Comparison of ENCODE assay signal across 14 mouse cellular contexts in genomic region chr11:96928691-96929090, GRCm38 (mm10). TPM values are rescaled to one million over a fixed set of nuclear protein-coding genes. Genes with fewer than 3 reads are reported as not detected.
DNase-seq lines count a peak whose midpoint lies in the region; ATAC-seq lines count a peak whose summit lies in the region.
"Had no signal": no experiment of that assay in that cellular context is flagged by ENCODE, and none has a peak within 500 bp of the region (broad histone marks: within the 10 kb centered on the region; RNA-seq: fewer than 3 reads in every experiment).

No protein-coding gene starts in this region.

- peak; percentile 6 for DNase-seq in hindbrain, embryonic 11.5 days (ENCODE audit: low spot score)
- DNase-seq in embryonic facial prominence, embryonic 11.5 days (ENCODE audit: low spot score), result peak; percentile 36
- DNase-seq in spleen, postnatal 36 days (ENCODE audit: low spot score in 2 of 2), result no peak
- DNase-seq in adrenal gland, adult 2 months, result no peak
- DNase-seq: cerebellum, adult 11 months; thymus, postnatal 36 days had no signal

- H3K27me3 ChIP-seq in hindbrain, embryonic 11.5 days (ENCODE audit: control insufficient read depth, insufficient read depth, low read length), result peaks cover 9% of the 10 kb centered on the region; the same call in 1 of the 2 replicates
- H3K27me3 ChIP-seq in hindbrain, embryonic 13.5 days, result peaks cover 32% of the 10 kb centered on the region
- no peaks in the 10 kb centered on the region; the same call in 1 of the 2 replicates for H3K27me3 ChIP-seq in embryonic facial prominence, embryonic 11.5 days (ENCODE audit: control insufficient read depth, insufficient read depth, low read length)
- no peaks in the 10 kb centered on the region for H3K27me3 ChIP-seq in kidney, embryonic 16.5 days (ENCODE audit: insufficient read depth, low read length)
- H3K27me3 ChIP-seq in lung, embryonic 16.5 days (ENCODE audit: control insufficient read depth, insufficient read depth, low read depth, low read length), result peaks cover 2% of the 10 kb centered on the region; the same call in 1 of the 2 replicates
- peaks cover 11% of the 10 kb centered on the region for H3K27me3 ChIP-seq in forebrain, embryonic 16.5 days (replicated peaks; ENCODE audit: control insufficient read depth, insufficient read depth, low read length)

- no peak overlapping the region for H3K27ac ChIP-seq in hindbrain, embryonic 11.5 days (ENCODE audit: low read depth, low read length)
- no peak overlapping the region for H3K27ac ChIP-seq in hindbrain, embryonic 13.5 days
- no peak overlapping the region for H3K27ac ChIP-seq in embryonic facial prominence, embryonic 11.5 days (replicated peaks; ENCODE audit: low read depth, low read length)
- peak overlapping the region; percentile 99 for H3K27ac ChIP-seq in kidney, embryonic 16.5 days (ENCODE audit: low read length)
- peak overlapping the region; percentile 98 for H3K27ac ChIP-seq in lung, embryonic 16.5 days (ENCODE audit: low read length)
- H3K27ac ChIP-seq in forebrain, embryonic 16.5 days (ENCODE audit: low read length), result no peak overlapping the region
- H3K27ac ChIP-seq: heart, embryonic 15.5 days had no signal

- no peaks in the 10 kb centered on the region for H3K4me1 ChIP-seq in hindbrain, embryonic 11.5 days (replicated peaks; ENCODE audit: control insufficient read depth, insufficient read depth, low read length)
- 0 out of 2 replicates have a peak, but pooled peaks cover 5% of the 10 kb centered on the region for H3K4me1 ChIP-seq in hindbrain, embryonic 13.5 days (replicated peaks)
- H3K4me1 ChIP-seq in embryonic facial prominence, embryonic 11.5 days (ENCODE audit: control insufficient read depth, insufficient read depth, low read length), result no peaks in the 10 kb centered on the region
- peaks cover 17% of the 10 kb centered on the region for H3K4me1 ChIP-seq in kidney, embryonic 16.5 days (ENCODE audit: insufficient read depth, low read length)
- peaks cover 8% of the 10 kb centered on the region; the same call in 1 of the 2 replicates for H3K4me1 ChIP-seq in lung, embryonic 16.5 days (replicated peaks; ENCODE audit: control insufficient read depth, insufficient read depth, low read length)
- H3K4me1 ChIP-seq in forebrain, embryonic 16.5 days (replicated peaks; ENCODE audit: control insufficient read depth, insufficient read depth, low read length), result no peaks in the 10 kb centered on the region

- WGBS in hindbrain, embryonic 11.5 days, result 6% methylated on average over 5 of the region's 5 CpGs
- WGBS in hindbrain, embryonic 13.5 days, result 8% methylated on average over 5 of the region's 5 CpGs
- 3% methylated on average over 5 of the region's 5 CpGs for WGBS in embryonic facial prominence, embryonic 11.5 days
- WGBS in kidney, embryonic 16.5 days, result 1% methylated on average over 5 of the region's 5 CpGs
- 3% methylated on average over 5 of the region's 5 CpGs for WGBS in lung, embryonic 16.5 days
- WGBS in forebrain, embryonic 16.5 days, result 9% methylated on average over 5 of the region's 5 CpGs

- ATAC-seq in hindbrain, embryonic 11.5 days (ENCODE audit: low FRiP score), result no peak
- ATAC-seq in hindbrain, embryonic 13.5 days (ENCODE audit: low FRiP score), result no peak
- no peak for ATAC-seq in embryonic facial prominence, embryonic 11.5 days (replicated peaks; ENCODE audit: insufficient number of reproducible peaks, low FRiP score, low TSS enrichment, low read depth)
- ATAC-seq in kidney, embryonic 16.5 days (ENCODE audit: low FRiP score, low TSS enrichment), result peak; percentile 78
- ATAC-seq in lung, embryonic 16.5 days (ENCODE audit: low read depth), result peak; percentile 58
- ATAC-seq in forebrain, embryonic 16.5 days, result no peak
- ATAC-seq: inflammation-experienced regulatory T-cells, adult 6 months had no signal

- H3K36me3 ChIP-seq in hindbrain, embryonic 11.5 days (ENCODE audit: control insufficient read depth, insufficient read depth, low read length), result no peaks in the 10 kb centered on the region
- H3K36me3 ChIP-seq in hindbrain, embryonic 13.5 days, result no peaks in the 10 kb centered on the region
- H3K36me3 ChIP-seq in embryonic facial prominence, embryonic 11.5 days (replicated peaks; ENCODE audit: control insufficient read depth, insufficient read depth, low read depth, low read length), result no peaks in the 10 kb centered on the region
- no peaks in the 10 kb centered on the region for H3K36me3 ChIP-seq in kidney, embryonic 16.5 days (ENCODE audit: insufficient read depth, low read length)
- H3K36me3 ChIP-seq in lung, embryonic 16.5 days (ENCODE audit: control insufficient read depth, insufficient read depth, low read length), result no peaks in the 10 kb centered on the region
- H3K36me3 ChIP-seq in forebrain, embryonic 16.5 days (ENCODE audit: control insufficient read depth, insufficient read depth), result no peaks in the 10 kb centered on the region
- H3K36me3 ChIP-seq: heart, embryonic 15.5 days had no signal

- no peak overlapping the region for H3K9ac ChIP-seq in hindbrain, embryonic 11.5 days (ENCODE audit: low read depth, low read length)
- no peak overlapping the region for H3K9ac ChIP-seq in hindbrain, embryonic 13.5 days
- no peak overlapping the region for H3K9ac ChIP-seq in embryonic facial prominence, embryonic 11.5 days (replicated peaks; ENCODE audit: low read length)
- H3K9ac ChIP-seq in kidney, embryonic 16.5 days (replicated peaks; ENCODE audit: low read length), result peak overlapping the region; percentile 45
- H3K9ac ChIP-seq in lung, embryonic 16.5 days (ENCODE audit: low read length), result no peak overlapping the region
- no peak overlapping the region for H3K9ac ChIP-seq in forebrain, embryonic 16.5 days (replicated peaks; ENCODE audit: low read depth, low read length)
- H3K9ac ChIP-seq: heart, embryonic 15.5 days had no signal

- H3K9me3 ChIP-seq in hindbrain, embryonic 11.5 days (ENCODE audit: control insufficient read depth, low read length), result no peaks in the 10 kb centered on the region
- H3K9me3 ChIP-seq in hindbrain, embryonic 13.5 days, result no peaks in the 10 kb centered on the region
- H3K9me3 ChIP-seq in embryonic facial prominence, embryonic 11.5 days (replicated peaks; ENCODE audit: control insufficient read depth, low read length), result no peaks in the 10 kb centered on the region
- no peaks in the 10 kb centered on the region for H3K9me3 ChIP-seq in kidney, embryonic 16.5 days (ENCODE audit: low read length)
- H3K9me3 ChIP-seq in lung, embryonic 16.5 days (ENCODE audit: control insufficient read depth, low read length), result no peaks in the 10 kb centered on the region
- H3K9me3 ChIP-seq in forebrain, embryonic 16.5 days (ENCODE audit: control insufficient read depth, low read length), result no peaks in the 10 kb centered on the region
- H3K9me3 ChIP-seq: heart, embryonic 15.5 days had no signal

- H3K4me2 ChIP-seq in hindbrain, embryonic 11.5 days (replicated peaks; ENCODE audit: low read depth, low read length), result no peak overlapping the region
- no peak overlapping the region for H3K4me2 ChIP-seq in hindbrain, embryonic 13.5 days
- no peak overlapping the region for H3K4me2 ChIP-seq in embryonic facial prominence, embryonic 11.5 days (ENCODE audit: low read depth, low read length)
- peak overlapping the region; percentile 52 for H3K4me2 ChIP-seq in kidney, embryonic 16.5 days (replicated peaks; ENCODE audit: low read depth, low read length)
- peak overlapping the region; percentile 39 for H3K4me2 ChIP-seq in lung, embryonic 16.5 days (ENCODE audit: low read depth, low read length)
- H3K4me2 ChIP-seq in forebrain, embryonic 16.5 days (ENCODE audit: low read length), result no peak overlapping the region
- H3K4me2 ChIP-seq: heart, embryonic 15.5 days had no signal

- no peak overlapping the region for H3K4me3 ChIP-seq in hindbrain, embryonic 11.5 days (ENCODE audit: low read depth, low read length)
- H3K4me3 ChIP-seq in hindbrain, embryonic 13.5 days, result no peak overlapping the region
- H3K4me3 ChIP-seq in embryonic facial prominence, embryonic 11.5 days (ENCODE audit: low read depth, low read length), result no peak overlapping the region
- H3K4me3 ChIP-seq in kidney, embryonic 16.5 days (ENCODE audit: low read length), result peak overlapping the region; percentile 50
- peak overlapping the region; percentile 53 for H3K4me3 ChIP-seq in lung, embryonic 16.5 days (ENCODE audit: low read length)
- H3K4me3 ChIP-seq in forebrain, embryonic 16.5 days (replicated peaks; ENCODE audit: low read length), result no peak overlapping the region

RNA-seq across cellular contexts. Expression of gene Prr15l, which starts 0.8 kb away (rescaled TPM):
- polyA plus RNA-seq in hindbrain, embryonic 11.5 days (2014; fragmentation: Nextera tagmentation; extraction: Ambion mirVana), result 0.82 and 1.1 TPM in 2 replicates
- 0.29 and 0.43 TPM in 2 replicates for polyA plus RNA-seq in hindbrain, embryonic 13.5 days (2015; fragmentation: Nextera tagmentation; extraction: Ambion mirVana)
- polyA plus RNA-seq in embryonic facial prominence, embryonic 11.5 days (2014; fragmentation: Nextera tagmentation; extraction: Ambion mirVana), result 1.7 and 2.8 TPM in 2 replicates
- polyA plus RNA-seq in kidney, embryonic 16.5 days (2015; fragmentation: Nextera tagmentation; extraction: Ambion mirVana), result 52.5 and 55.8 TPM in 2 replicates
- polyA plus RNA-seq in lung, embryonic 16.5 days (2015; fragmentation: Nextera tagmentation; extraction: Ambion mirVana), result 50.5 and 60.2 TPM in 2 replicates
- under 1 TPM; 0.52 to 0.66 TPM for total RNA-seq in adrenal gland, adult 2 months (2021)
- not detected in 2 replicates for polyA plus RNA-seq in adrenal gland, adult 2 months (2012; rRNA removed)
- 0.19 and 0.27 TPM in 2 replicates for polyA plus RNA-seq in forebrain, embryonic 16.5 days (2015; fragmentation: Nextera tagmentation; extraction: Ambion mirVana)
- total RNA-seq: gastrocnemius, adult 18-20 months; left cerebral cortex, postnatal 10 days had no signal

RNA-seq across cellular contexts. Expression of gene Cdk5rap3, which starts 12.4 kb away (rescaled TPM):
- 95.5 and 98.2 TPM in 2 replicates for polyA plus RNA-seq in hindbrain, embryonic 11.5 days (2014; fragmentation: Nextera tagmentation; extraction: Ambion mirVana)
- 92.9 and 100 TPM in 2 replicates for polyA plus RNA-seq in hindbrain, embryonic 13.5 days (2015; fragmentation: Nextera tagmentation; extraction: Ambion mirVana)
- polyA plus RNA-seq in embryonic facial prominence, embryonic 11.5 days (2014; fragmentation: Nextera tagmentation; extraction: Ambion mirVana), result 76.0 and 76.2 TPM in 2 replicates
- 83.7 and 88.3 TPM in 2 replicates for polyA plus RNA-seq in kidney, embryonic 16.5 days (2015; fragmentation: Nextera tagmentation; extraction: Ambion mirVana)
- 67.5 and 70.6 TPM in 2 replicates for polyA plus RNA-seq in lung, embryonic 16.5 days (2015; fragmentation: Nextera tagmentation; extraction: Ambion mirVana)
- total RNA-seq in adrenal gland, adult 2 months (2021), result 10 to 100 TPM; 39.8 to 52.9 TPM
- polyA plus RNA-seq in adrenal gland, adult 2 months (2012; rRNA removed), result 32.8 and 35.4 TPM in 2 replicates
- polyA plus RNA-seq in forebrain, embryonic 16.5 days (2015; fragmentation: Nextera tagmentation; extraction: Ambion mirVana), result 103 and 106 TPM in 2 replicates

RNA-seq across cellular contexts. Expression of gene Pnpo, which starts 15.1 kb away (rescaled TPM):
- 26.0 and 29.5 TPM in 2 replicates for polyA plus RNA-seq in hindbrain, embryonic 11.5 days (2014; fragmentation: Nextera tagmentation; extraction: Ambion mirVana)
- polyA plus RNA-seq in hindbrain, embryonic 13.5 days (2015; fragmentation: Nextera tagmentation; extraction: Ambion mirVana), result 20.5 and 22.6 TPM in 2 replicates
- polyA plus RNA-seq in embryonic facial prominence, embryonic 11.5 days (2014; fragmentation: Nextera tagmentation; extraction: Ambion mirVana), result 26.7 and 29.0 TPM in 2 replicates
- 38.0 TPM in 2 replicates for polyA plus RNA-seq in kidney, embryonic 16.5 days (2015; fragmentation: Nextera tagmentation; extraction: Ambion mirVana)
- 28.1 and 35.4 TPM in 2 replicates for polyA plus RNA-seq in lung, embryonic 16.5 days (2015; fragmentation: Nextera tagmentation; extraction: Ambion mirVana)
- total RNA-seq in adrenal gland, adult 2 months (2021), result 10 to 100 TPM; 29.3 to 37.4 TPM
- 43.0 and 52.9 TPM in 2 replicates for polyA plus RNA-seq in adrenal gland, adult 2 months (2012; rRNA removed)
- 21.7 and 22.8 TPM in 2 replicates for polyA plus RNA-seq in forebrain, embryonic 16.5 days (2015; fragmentation: Nextera tagmentation; extraction: Ambion mirVana)

RNA-seq across cellular contexts. Expression of gene Sp2, which starts 54.1 kb away (rescaled TPM):
- polyA plus RNA-seq in hindbrain, embryonic 11.5 days (2014; fragmentation: Nextera tagmentation; extraction: Ambion mirVana), result 17.8 and 22.1 TPM in 2 replicates
- 15.9 and 17.2 TPM in 2 replicates for polyA plus RNA-seq in hindbrain, embryonic 13.5 days (2015; fragmentation: Nextera tagmentation; extraction: Ambion mirVana)
- polyA plus RNA-seq in embryonic facial prominence, embryonic 11.5 days (2014; fragmentation: Nextera tagmentation; extraction: Ambion mirVana), result 15.8 and 18.3 TPM in 2 replicates
- polyA plus RNA-seq in kidney, embryonic 16.5 days (2015; fragmentation: Nextera tagmentation; extraction: Ambion mirVana), result 21.2 and 25.1 TPM in 2 replicates
- 18.5 and 22.2 TPM in 2 replicates for polyA plus RNA-seq in lung, embryonic 16.5 days (2015; fragmentation: Nextera tagmentation; extraction: Ambion mirVana)
- total RNA-seq in adrenal gland, adult 2 months (2021), result 10 to 100 TPM; 15.4 to 18.6 TPM
- polyA plus RNA-seq in adrenal gland, adult 2 months (2012; rRNA removed), result 15.2 and 19.3 TPM in 2 replicates
- 16.2 and 16.3 TPM in 2 replicates for polyA plus RNA-seq in forebrain, embryonic 16.5 days (2015; fragmentation: Nextera tagmentation; extraction: Ambion mirVana)

Comparison
In these comparisons a context has a peak if more than half of its experiments do, and no peak if none do; other contexts are left out.
1. ATAC-seq: peak in kidney, embryonic 16.5 days (single experiment) and lung, embryonic 16.5 days (single experiment); none in hindbrain, embryonic 11.5 days (single experiment), hindbrain, embryonic 13.5 days (single experiment), embryonic facial prominence, embryonic 11.5 days (single experiment) and forebrain, embryonic 16.5 days (single experiment).
2. DNase-seq: peak in hindbrain, embryonic 11.5 days (single experiment) and embryonic facial prominence, embryonic 11.5 days (single experiment); none in spleen, postnatal 36 days (0 of 2) and adrenal gland, adult 2 months (single experiment).
3. H3K27ac ChIP-seq: peak in kidney, embryonic 16.5 days (single experiment) and lung, embryonic 16.5 days (single experiment); none in hindbrain, embryonic 11.5 days (single experiment), hindbrain, embryonic 13.5 days (single experiment), embryonic facial prominence, embryonic 11.5 days (single experiment) and forebrain, embryonic 16.5 days (single experiment).
4. H3K4me2 ChIP-seq: peak in kidney, embryonic 16.5 days (single experiment) and lung, embryonic 16.5 days (single experiment); none in hindbrain, embryonic 11.5 days (single experiment), hindbrain, embryonic 13.5 days (single experiment), embryonic facial prominence, embryonic 11.5 days (single experiment) and forebrain, embryonic 16.5 days (single experiment).
5. H3K4me3 ChIP-seq: peak in kidney, embryonic 16.5 days (single experiment) and lung, embryonic 16.5 days (single experiment); none in hindbrain, embryonic 11.5 days (single experiment), hindbrain, embryonic 13.5 days (single experiment), embryonic facial prominence, embryonic 11.5 days (single experiment) and forebrain, embryonic 16.5 days (single experiment).
6. RNA of gene Prr15l, which starts 0.8 kb away (polyA plus RNA-seq): 52.5 to 55.8 TPM in kidney, embryonic 16.5 days and 50.5 to 60.2 TPM in lung, embryonic 16.5 days; 1.7 to 2.8 TPM in embryonic facial prominence, embryonic 11.5 days, 0.82 to 1.1 TPM in hindbrain, embryonic 11.5 days, 0.29 to 0.43 TPM in hindbrain, embryonic 13.5 days, 0.19 to 0.27 TPM in forebrain, embryonic 16.5 days and not detected in adrenal gland, adult 2 months; every median in the first group is over 10 times any median in the second.